Mouse (Mus musculus): ENCODE measurements around the gene Krtap4-9. TPM values are rescaled to one million over a fixed set of nuclear protein-coding genes. Genes with fewer than 3 reads are reported as not detected.
"Not testable (repeated sequence)": the region's sequence is repeated elsewhere in the genome, so short reads cannot be mapped to it uniquely, and the experiment has no call there.

Gene Krtap4-9
- polyA plus RNA-seq, 1 experiment from 2014 or later, result not detected

- not testable (repeated sequence) for H3K9ac ChIP-seq (ENCODE audit: low read length); H3K27ac ChIP-seq (ENCODE audit: low read depth, low read length); H3K36me3 ChIP-seq (ENCODE audit: control insufficient read depth, insufficient read depth, low read length); H3K4me3 ChIP-seq (ENCODE audit: low read depth, low read length); H3K4me2 ChIP-seq (ENCODE audit: low read depth, low read length, severe bottlenecking); H3K9me3 ChIP-seq (ENCODE audit: control insufficient read depth, low read length); ATAC-seq (replicated peaks; ENCODE audit: low FRiP score); DNase-seq (ENCODE audit: low spot score); H3K4me1 ChIP-seq (replicated peaks; ENCODE audit: control insufficient read depth, insufficient read depth, low read length); H3K27me3 ChIP-seq (ENCODE audit: control insufficient read depth, insufficient read depth, low read length)
- no CpG with 5 or more reads among the region's 1 CpGs for WGBS
These were observed 19.3 kb downstream of the Krtap4-9 start, which contains the start of gene Gm11554 for GRCm38 (mm10) chr11:99804346-99804745. Gm11554 (minus strand) TSS chr11:99804446.

- not testable (repeated sequence) for H3K4me2 ChIP-seq (ENCODE audit: low read depth, low read length, severe bottlenecking); H3K9me3 ChIP-seq (ENCODE audit: control insufficient read depth, low read length); H3K36me3 ChIP-seq (ENCODE audit: control insufficient read depth, insufficient read depth, low read length); ATAC-seq (replicated peaks; ENCODE audit: low FRiP score); H3K9ac ChIP-seq (ENCODE audit: low read length); H3K4me3 ChIP-seq (ENCODE audit: low read depth, low read length); DNase-seq (ENCODE audit: low spot score); H3K27me3 ChIP-seq (ENCODE audit: control insufficient read depth, insufficient read depth, low read length); H3K4me1 ChIP-seq (replicated peaks; ENCODE audit: control insufficient read depth, insufficient read depth, low read length); H3K27ac ChIP-seq (ENCODE audit: low read depth, low read length)
These were observed 24.8 kb downstream of the Krtap4-9 start, which contains the start of gene Krtap4-13 for GRCm38 (mm10) chr11:99809792-99810191. Krtap4-13 (minus strand) TSS chr11:99809892.

- WGBS, result 87% methylated on average over 2 of the region's 2 CpGs
- not testable (repeated sequence) for H3K4me2 ChIP-seq (ENCODE audit: low read depth, low read length, severe bottlenecking); H3K27me3 ChIP-seq (ENCODE audit: control insufficient read depth, insufficient read depth, low read length); H3K4me3 ChIP-seq (ENCODE audit: low read depth, low read length); H3K27ac ChIP-seq (ENCODE audit: low read depth, low read length); H3K4me1 ChIP-seq (replicated peaks; ENCODE audit: control insufficient read depth, insufficient read depth, low read length); H3K9ac ChIP-seq (ENCODE audit: low read length); ATAC-seq (replicated peaks; ENCODE audit: low FRiP score); DNase-seq (ENCODE audit: low spot score); H3K36me3 ChIP-seq (ENCODE audit: control insufficient read depth, insufficient read depth, low read length); H3K9me3 ChIP-seq (ENCODE audit: control insufficient read depth, low read length)
These were observed 30.6 kb downstream of the Krtap4-9 start, which contains the start of gene Gm11564 for GRCm38 (mm10) chr11:99815566-99815965. Gm11564 (minus strand) TSS chr11:99815666.

Other genes starting within 250 kb of the Krtap4-9 start
- not detected in 2 replicates for gene Krt40, start 242.0 kb upstream of the Krtap4-9 start, polyA plus RNA-seq (2014; fragmentation: Nextera tagmentation; extraction: Ambion mirVana)
- gene Krtap3-3, start 234.3 kb upstream of the Krtap4-9 start, polyA plus RNA-seq (2014; fragmentation: Nextera tagmentation; extraction: Ambion mirVana), result not detected in 2 replicates
- not detected in 2 replicates for gene Krtap3-2, start 228.3 kb upstream of the Krtap4-9 start, polyA plus RNA-seq (2014; fragmentation: Nextera tagmentation; extraction: Ambion mirVana)
- not detected in 2 replicates for gene Gm11939, start 225.7 kb upstream of the Krtap4-9 start, polyA plus RNA-seq (2014; fragmentation: Nextera tagmentation; extraction: Ambion mirVana)
- gene Krtap3-1, start 218.6 kb upstream of the Krtap4-9 start, polyA plus RNA-seq (2014; fragmentation: Nextera tagmentation; extraction: Ambion mirVana), result not detected in 2 replicates
- gene Krtap1-5, start 204.2 kb upstream of the Krtap4-9 start, polyA plus RNA-seq (2014; fragmentation: Nextera tagmentation; extraction: Ambion mirVana), result not detected in 2 replicates
- gene Krtap1-4, start 201.5 kb upstream of the Krtap4-9 start, polyA plus RNA-seq (2014; fragmentation: Nextera tagmentation; extraction: Ambion mirVana), result not detected in 2 replicates
- not detected in 2 replicates for gene Krtap1-3, start 193.9 kb upstream of the Krtap4-9 start, polyA plus RNA-seq (2014; fragmentation: Nextera tagmentation; extraction: Ambion mirVana)
- not detected in 2 replicates for gene Krtap9-3, start 187.1 kb upstream of the Krtap4-9 start, polyA plus RNA-seq (2014; fragmentation: Nextera tagmentation; extraction: Ambion mirVana)
- not detected in 2 replicates for gene Gm11938, start 181.9 kb upstream of the Krtap4-9 start, polyA plus RNA-seq (2014; fragmentation: Nextera tagmentation; extraction: Ambion mirVana)
- not detected in 2 replicates for gene Gm11937, start 175.0 kb upstream of the Krtap4-9 start, polyA plus RNA-seq (2014; fragmentation: Nextera tagmentation; extraction: Ambion mirVana)
- not detected in 2 replicates for gene Krtap2-4, start 170.4 kb upstream of the Krtap4-9 start, polyA plus RNA-seq (2014; fragmentation: Nextera tagmentation; extraction: Ambion mirVana)
- not detected in 2 replicates for gene Gm11562, start 164.8 kb upstream of the Krtap4-9 start, polyA plus RNA-seq (2014; fragmentation: Nextera tagmentation; extraction: Ambion mirVana)
- gene Krtap4-1, start 157.0 kb upstream of the Krtap4-9 start, polyA plus RNA-seq (2014; fragmentation: Nextera tagmentation; extraction: Ambion mirVana), result not detected in 2 replicates
- not detected in 2 replicates for gene Krtap4-2, start 150.1 kb upstream of the Krtap4-9 start, polyA plus RNA-seq (2014; fragmentation: Nextera tagmentation; extraction: Ambion mirVana)
- not detected in 2 replicates for gene Krtap4-7, start 141.1 kb upstream of the Krtap4-9 start, polyA plus RNA-seq (2014; fragmentation: Nextera tagmentation; extraction: Ambion mirVana)
- gene Gm11555, start 135.0 kb upstream of the Krtap4-9 start, polyA plus RNA-seq (2014; fragmentation: Nextera tagmentation; extraction: Ambion mirVana), result not detected in 2 replicates
- not detected in 2 replicates for gene Gm11563, start 126.2 kb upstream of the Krtap4-9 start, polyA plus RNA-seq (2014; fragmentation: Nextera tagmentation; extraction: Ambion mirVana)
- gene Krtap4-6, start 119.2 kb upstream of the Krtap4-9 start, polyA plus RNA-seq (2014; fragmentation: Nextera tagmentation; extraction: Ambion mirVana), result not detected in 2 replicates
- not detected in 2 replicates for gene Gm14190, start 94.5 kb upstream of the Krtap4-9 start, polyA plus RNA-seq (2014; fragmentation: Nextera tagmentation; extraction: Ambion mirVana)
- gene Gm14180, start 50.9 kb upstream of the Krtap4-9 start, polyA plus RNA-seq (2014; fragmentation: Nextera tagmentation; extraction: Ambion mirVana), result not detected in 2 replicates
- gene Gm11595, start 12.3 kb upstream of the Krtap4-9 start, polyA plus RNA-seq (2014; fragmentation: Nextera tagmentation; extraction: Ambion mirVana), result not detected in 2 replicates
- gene Krtap4-8, start 4.5 kb upstream of the Krtap4-9 start, polyA plus RNA-seq (2014; fragmentation: Nextera tagmentation; extraction: Ambion mirVana), result not detected in 2 replicates
- not detected in 2 replicates for gene Gm11596, start 8.3 kb downstream of the Krtap4-9 start, polyA plus RNA-seq (2014; fragmentation: Nextera tagmentation; extraction: Ambion mirVana)
- gene Gm11569, start 13.7 kb downstream of the Krtap4-9 start, polyA plus RNA-seq (2014; fragmentation: Nextera tagmentation; extraction: Ambion mirVana), result not detected in 2 replicates
- gene Gm11554, start 19.2 kb downstream of the Krtap4-9 start, polyA plus RNA-seq (2014; fragmentation: Nextera tagmentation; extraction: Ambion mirVana), result not detected in 2 replicates
- not detected in 2 replicates for gene Krtap4-13, start 24.7 kb downstream of the Krtap4-9 start, polyA plus RNA-seq (2014; fragmentation: Nextera tagmentation; extraction: Ambion mirVana)
- gene Gm11564, start 30.5 kb downstream of the Krtap4-9 start, polyA plus RNA-seq (2014; fragmentation: Nextera tagmentation; extraction: Ambion mirVana), result not detected in 2 replicates
- gene 2300003K06Rik, start 52.9 kb downstream of the Krtap4-9 start, polyA plus RNA-seq (2014; fragmentation: Nextera tagmentation; extraction: Ambion mirVana), result not detected in 2 replicates
- gene Krtap4-16, start 66.4 kb downstream of the Krtap4-9 start, polyA plus RNA-seq (2014; fragmentation: Nextera tagmentation; extraction: Ambion mirVana), result not detected in 2 replicates
- gene Gm11568, start 72.7 kb downstream of the Krtap4-9 start, polyA plus RNA-seq (2014; fragmentation: Nextera tagmentation; extraction: Ambion mirVana), result not detected in 2 replicates
- not detected in 2 replicates for gene Gm11559, start 79.3 kb downstream of the Krtap4-9 start, polyA plus RNA-seq (2014; fragmentation: Nextera tagmentation; extraction: Ambion mirVana)
- not detected in 2 replicates for gene Krtap9-1, start 88.2 kb downstream of the Krtap4-9 start, polyA plus RNA-seq (2014; fragmentation: Nextera tagmentation; extraction: Ambion mirVana)
- gene Gm11567, start 94.0 kb downstream of the Krtap4-9 start, polyA plus RNA-seq (2014; fragmentation: Nextera tagmentation; extraction: Ambion mirVana), result not detected in 2 replicates
- not detected in 2 replicates for gene Krtap31-1, start 122.7 kb downstream of the Krtap4-9 start, polyA plus RNA-seq (2014; fragmentation: Nextera tagmentation; extraction: Ambion mirVana)
- gene Gm11565, start 129.6 kb downstream of the Krtap4-9 start, polyA plus RNA-seq (2014; fragmentation: Nextera tagmentation; extraction: Ambion mirVana), result not detected in 2 replicates
- not detected in 2 replicates for gene Krtap31-2, start 151.1 kb downstream of the Krtap4-9 start, polyA plus RNA-seq (2014; fragmentation: Nextera tagmentation; extraction: Ambion mirVana)
- not detected in 2 replicates for gene Krtap9-5, start 163.3 kb downstream of the Krtap4-9 start, polyA plus RNA-seq (2014; fragmentation: Nextera tagmentation; extraction: Ambion mirVana)
- gene Krtap29-1, start 193.9 kb downstream of the Krtap4-9 start, polyA plus RNA-seq (2014; fragmentation: Nextera tagmentation; extraction: Ambion mirVana), result not detected in 2 replicates
- gene Krtap16-1, start 201.4 kb downstream of the Krtap4-9 start, polyA plus RNA-seq (2014; fragmentation: Nextera tagmentation; extraction: Ambion mirVana), result not detected in 2 replicates
- gene Krtap17-1, start 208.8 kb downstream of the Krtap4-9 start, polyA plus RNA-seq (2014; fragmentation: Nextera tagmentation; extraction: Ambion mirVana), result not detected in 2 replicates
- not detected in 2 replicates for gene Krt33a, start 231.0 kb downstream of the Krtap4-9 start, polyA plus RNA-seq (2014; fragmentation: Nextera tagmentation; extraction: Ambion mirVana)
- not detected in 2 replicates for gene Krt33b, start 244.7 kb downstream of the Krtap4-9 start, polyA plus RNA-seq (2014; fragmentation: Nextera tagmentation; extraction: Ambion mirVana)